Mouse (Mus musculus) liver, adult 2 months (tissue): ENCODE data around the gene Il10rb. TPM values are rescaled to one million over a fixed set of nuclear protein-coding genes. Genes with fewer than 3 reads are reported as not detected.

Source experiments
- DNase-seq: peaks from one replicate; pipeline ENCODE4 v3.0.0-alpha.2; 2011; ENCODE audit warnings: low read depth, low spot score; ENCODE audit errors: extremely low read depth
- H3K27ac ChIP-seq: fragments of 200-500 bp; replicated peaks from 2 replicates; pipeline ENCODE4 v1.5.1; 2012; ENCODE audit warnings: low read depth, mild to moderate bottlenecking, control low read depth, inconsistent platforms, low read length; ENCODE audit not compliant: insufficient read depth
- H3K27me3 ChIP-seq: fragments of 200-500 bp; 2 replicates; pipeline ENCODE4 v1.6.1; 2012; ENCODE audit warnings: mild to moderate bottlenecking, moderate library complexity, low read length, inconsistent platforms; ENCODE audit not compliant: control insufficient read depth, insufficient read depth
- H3K36me3 ChIP-seq: fragments of 200-500 bp; 2 replicates; pipeline ENCODE4 v1.6.1; 2012; ENCODE audit warnings: low read length, inconsistent platforms; ENCODE audit not compliant: control insufficient read depth, insufficient read depth
- H3K4me1 ChIP-seq: fragments of 200-500 bp; 2 replicates; pipeline ENCODE4 v1.6.1; 2011; ENCODE audit warnings: low read length; ENCODE audit not compliant: control insufficient read depth, insufficient read depth
- H3K4me3 ChIP-seq: fragments of 200-500 bp; 2 replicates; pipeline ENCODE4 v1.5.1; 2011; ENCODE audit warnings: low read depth, mild to moderate bottlenecking, control low read depth, low read length, moderate library complexity; ENCODE audit not compliant: insufficient read depth
- H3K79me2 ChIP-seq: fragments of 200-500 bp; 2 replicates; pipeline ENCODE4 v1.6.1; 2012; ENCODE audit warnings: inconsistent platforms, mild to moderate bottlenecking, low read length, moderate library complexity; ENCODE audit not compliant: control insufficient read depth, insufficient read depth
- H3K9ac ChIP-seq: fragments of 200-500 bp; 2 replicates; pipeline ENCODE4 v1.6.1; 2012; ENCODE audit warnings: low read depth, mild to moderate bottlenecking, control low read depth, inconsistent platforms, low read length
- CTCF ChIP-seq: fragments of 200-500 bp; IDR thresholded peaks from 2 replicates; pipeline ENCODE4 v1.5.1; 2011; ENCODE audit warnings: low read depth, low read length, control low read depth
- POLR2A ChIP-seq: fragments of 200-500 bp; IDR thresholded peaks from 2 replicates; pipeline ENCODE4 v1.6.1; 2011; ENCODE audit warnings: low read length, control low read depth; ENCODE audit not compliant: insufficient read depth; ENCODE audit errors: extremely low read depth
- WGBS: fragments of 180-500 bp; shearing (Covaris S2); methylation state at CpG from one replicate; pipeline ENCODE4 v1.1.7; 2018; 5-methylcytosine and 5-hydroxymethylcytosine counted together
- polyA plus RNA-seq: library from polyadenylated mRNA; depleted of rRNA; stranded (reverse); fragments of >200 nt; gene quantifications from 2 replicates; pipeline ENCODE4 v1.2.3, GENCODE M21; 2012
- total RNA-seq: library from RNA; depleted of rRNA; stranded (reverse); fragments of >200 nt; gene quantifications from 2 replicates; pipeline ENCODE4 v1.2.3, GENCODE M21; 2014

Gene Il10rb
- total and polyA plus RNA-seq, 2 experiments = 5.1 to 7.3 TPM

DNA sequence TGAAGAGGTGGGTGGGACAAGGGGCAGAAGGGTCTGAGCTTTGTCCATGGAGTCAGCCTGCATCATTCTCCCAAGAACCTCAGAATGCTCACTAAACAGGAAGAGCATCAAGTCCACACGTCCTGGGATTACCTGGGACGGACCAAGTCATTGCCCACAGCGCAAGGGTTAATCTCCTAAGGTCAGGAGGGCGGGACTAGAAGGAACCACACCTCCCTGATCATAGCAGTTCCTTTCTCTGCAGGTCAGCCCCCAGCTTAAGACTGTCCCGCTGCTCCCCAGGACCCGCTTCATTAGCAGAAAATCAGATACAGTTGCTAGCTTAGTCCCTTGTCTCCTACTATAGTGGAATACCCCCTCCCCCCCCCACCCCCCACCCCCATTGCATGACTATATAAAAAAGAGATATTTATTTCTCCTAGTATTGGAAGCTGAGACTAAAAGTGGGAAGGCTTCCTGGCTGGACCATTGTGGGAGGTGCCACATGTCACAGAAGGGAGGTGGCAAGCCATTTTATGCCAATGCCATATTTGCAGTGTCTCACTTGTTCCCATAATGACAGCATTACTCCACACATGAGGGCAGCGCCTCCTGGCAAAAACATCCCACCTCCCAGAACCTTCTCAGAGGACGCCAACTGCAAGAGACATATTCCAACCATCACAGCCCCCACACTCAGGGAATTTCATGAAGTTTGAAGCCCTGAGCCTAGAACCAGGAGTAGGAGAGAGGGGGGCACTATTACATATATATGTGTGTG lies 10.2 kb upstream of the Il10rb start:
- no peak overlapping the region for H3K27ac ChIP-seq
- no peak for TF ChIP-seq POLR2A
- no peak for TF ChIP-seq CTCF
- H3K79me2 ChIP-seq = no peaks in the 10 kb centered on the region
- H3K9ac ChIP-seq = no peak overlapping the region
- WGBS = 92% methylated on average over 8 of the region's 8 CpGs
- no peaks in the 10 kb centered on the region for H3K4me1 ChIP-seq
- no peaks in the 10 kb centered on the region for H3K27me3 ChIP-seq
- DNase-seq = no peak
- H3K36me3 ChIP-seq = peaks cover 48% of the 10 kb centered on the region
- H3K4me3 ChIP-seq = no peak overlapping the region

DNA sequence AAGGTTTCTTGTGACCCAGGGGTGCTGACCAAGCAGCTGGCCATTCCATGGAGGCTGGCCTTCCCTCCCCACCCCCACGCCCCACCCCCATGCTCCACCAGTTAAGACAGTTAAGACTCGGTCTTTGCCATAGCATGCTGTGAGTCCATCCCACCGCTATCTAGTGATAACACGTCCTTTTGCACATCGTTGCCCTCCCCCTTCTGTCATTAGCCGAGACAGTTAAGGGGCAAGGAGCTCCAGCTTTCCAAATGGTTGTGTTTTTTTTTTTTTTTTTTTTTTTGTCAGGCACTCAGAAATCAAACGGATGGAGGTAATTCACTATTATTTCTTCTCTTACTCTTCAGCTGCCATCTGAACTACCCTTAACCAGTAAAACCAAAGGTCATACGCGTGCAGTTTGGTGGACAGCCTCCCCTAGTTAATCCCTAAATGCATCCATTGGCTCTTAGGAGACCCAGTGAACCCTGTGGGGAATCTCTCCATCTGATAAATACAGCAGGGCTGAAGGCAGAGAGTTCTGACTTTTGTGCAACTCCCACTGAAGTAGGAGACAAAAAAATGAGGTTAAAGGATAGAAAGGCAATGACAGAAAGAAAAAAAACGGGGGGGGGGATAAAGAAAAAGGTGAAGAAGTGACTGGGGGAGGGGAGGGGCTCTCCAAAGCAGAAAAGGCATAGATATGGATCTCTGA lies 9.0 kb upstream of the Il10rb start:
- Histone ChIP-seq H3K27me3 (no peaks in the 10 kb centered on the region), H3K79me2 (no peaks in the 10 kb centered on the region), H3K4me3 (no peak overlapping the region), H3K4me1 (no peaks in the 10 kb centered on the region), H3K27ac (no peak overlapping the region), H3K36me3 (peaks cover 47% of the 10 kb centered on the region), H3K9ac (no peak overlapping the region)
- TF ChIP-seq POLR2A (no peak), CTCF (no peak)
- 83% methylated on average over 10 of the region's 10 CpGs for WGBS
- no peak for DNase-seq

DNA sequence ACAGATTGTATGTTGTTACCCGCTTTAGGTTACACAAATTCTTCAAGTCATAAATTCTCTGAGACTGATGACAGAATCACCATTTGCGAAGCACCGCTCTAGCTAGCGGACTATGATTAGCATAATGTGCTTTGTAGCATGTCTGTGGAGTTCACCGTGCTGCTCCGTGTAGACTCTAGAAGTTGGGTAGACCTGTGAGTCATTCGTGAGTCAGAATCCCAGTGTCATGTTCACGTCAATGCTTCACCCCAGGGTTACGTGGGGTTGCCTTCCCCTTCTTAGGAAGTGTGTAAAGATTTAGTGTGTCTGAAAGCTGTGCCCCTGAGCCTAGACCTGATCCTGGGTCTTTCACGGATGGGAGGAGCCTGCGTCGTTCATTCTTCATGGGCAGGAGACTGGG lies 7.9 kb upstream of the Il10rb start:
- Histone ChIP-seq H3K79me2 (no peaks in the 10 kb centered on the region), H3K36me3 (peaks cover 43% of the 10 kb centered on the region), H3K4me1 (no peaks in the 10 kb centered on the region), H3K9ac (no peak overlapping the region), H3K4me3 (no peak overlapping the region), H3K27ac (no peak overlapping the region; the same call in 1 of the 2 replicates), H3K27me3 (no peaks in the 10 kb centered on the region)
- WGBS = 89% methylated on average over 12 of the region's 12 CpGs
- DNase-seq = peak; percentile 36
- no peak for TF ChIP-seq POLR2A
- TF ChIP-seq CTCF = no peak

DNA sequence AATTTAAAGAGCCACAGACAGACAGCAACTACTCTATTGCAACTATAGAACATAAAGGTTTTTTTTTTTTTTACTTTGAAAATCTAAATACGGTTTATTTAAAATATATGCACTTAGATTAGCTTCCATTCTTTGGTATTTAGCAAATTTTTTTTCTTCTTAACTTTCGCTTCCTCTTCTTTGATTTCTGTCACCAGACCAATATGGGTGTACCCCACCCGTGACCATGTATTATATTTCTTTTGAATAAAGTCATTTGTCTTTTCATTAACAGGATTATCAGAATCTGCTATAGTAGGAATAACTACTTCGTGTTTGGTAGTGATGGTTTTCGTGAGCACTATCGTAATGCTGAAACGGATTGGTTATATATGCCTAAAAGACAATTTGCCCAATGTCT lies 7.0 kb upstream of the Il10rb start:
- DNase-seq = no peak
- H3K27me3 ChIP-seq = no peaks in the 10 kb centered on the region
- 94% methylated on average over 7 of the region's 7 CpGs for WGBS
- TF ChIP-seq POLR2A (no peak), CTCF (no peak)
- H3K27ac ChIP-seq = 0 out of 2 replicates have a peak overlapping the region, but pooled peaks have one; percentile 51
- H3K79me2 ChIP-seq = no peaks in the 10 kb centered on the region
- peaks cover 35% of the 10 kb centered on the region for H3K36me3 ChIP-seq
- H3K4me3 ChIP-seq = no peak overlapping the region
- no peak overlapping the region for H3K9ac ChIP-seq
- no peaks in the 10 kb centered on the region for H3K4me1 ChIP-seq

DNA sequence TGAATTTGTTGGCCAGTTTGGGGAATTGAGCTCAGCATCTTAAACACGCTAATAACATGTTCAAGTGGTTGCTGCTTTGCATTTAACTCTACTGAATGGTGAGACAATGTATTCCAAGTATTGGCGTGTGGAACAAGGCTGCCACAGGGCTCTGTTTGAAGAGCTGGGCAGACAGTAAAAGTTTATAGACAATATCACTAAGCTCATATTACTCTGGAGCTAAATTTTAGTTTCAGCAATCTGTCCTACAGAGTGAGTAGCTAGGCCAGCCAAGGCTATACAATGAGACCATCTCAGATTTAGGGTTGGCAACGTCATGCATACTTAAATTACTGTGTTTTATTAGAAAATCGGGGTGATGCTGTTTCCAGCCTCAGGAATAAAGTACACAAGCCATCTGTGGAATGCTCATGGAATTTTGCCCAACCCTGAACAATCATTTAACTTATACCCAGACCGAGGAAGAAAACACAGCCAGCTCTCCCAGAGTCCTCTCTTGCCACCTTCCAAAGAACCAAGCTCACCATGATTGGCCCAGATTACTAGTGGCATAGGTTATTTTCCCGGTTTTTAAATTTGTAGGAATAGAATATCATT lies 4.3 kb upstream of the Il10rb start:
- Histone ChIP-seq H3K79me2 (no peaks in the 10 kb centered on the region), H3K27ac (no peak overlapping the region), H3K9ac (no peak overlapping the region), H3K4me3 (no peak overlapping the region), H3K27me3 (no peaks in the 10 kb centered on the region), H3K4me1 (peaks cover 5% of the 10 kb centered on the region), H3K36me3 (peaks cover 24% of the 10 kb centered on the region)
- DNase-seq = no peak
- no peak for TF ChIP-seq POLR2A
- no peak for TF ChIP-seq CTCF
- WGBS = 71% methylated on average over 6 of the region's 6 CpGs

DNA sequence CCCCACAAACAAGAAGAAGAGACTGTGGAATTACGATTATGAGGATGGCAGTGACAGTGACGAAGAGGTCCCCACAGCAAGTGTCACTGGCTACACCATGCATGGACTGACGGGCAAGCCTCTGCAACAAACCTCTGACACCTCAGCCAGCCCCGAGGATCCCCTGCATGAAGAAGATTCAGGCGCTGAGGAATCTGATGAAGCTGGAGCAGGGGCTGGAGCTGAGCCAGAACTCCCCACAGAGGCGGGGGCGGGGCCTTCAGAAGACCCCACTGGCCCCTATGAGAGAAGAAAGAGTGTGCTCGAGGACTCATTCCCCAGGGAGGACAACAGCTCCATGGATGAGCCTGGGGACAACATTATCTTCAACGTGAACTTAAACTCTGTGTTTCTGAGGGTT lies 2.2 kb upstream of the Il10rb start:
- no peak overlapping the region for H3K27ac ChIP-seq
- no peak overlapping the region for H3K4me3 ChIP-seq
- no peak for DNase-seq
- TF ChIP-seq CTCF (no peak), POLR2A (no peak)
- H3K9ac ChIP-seq = no peak overlapping the region
- WGBS = 92% methylated on average over 9 of the region's 9 CpGs
- H3K27me3 ChIP-seq = no peaks in the 10 kb centered on the region
- H3K79me2 ChIP-seq = no peaks in the 10 kb centered on the region
- H3K36me3 ChIP-seq = peaks cover 14% of the 10 kb centered on the region
- peaks cover 5% of the 10 kb centered on the region for H3K4me1 ChIP-seq
